Mouse (Mus musculus) kidney, postnatal 10 days (tissue): Measurements from ENCODE around the gene Ifnlr1.
"Not testable (repeated sequence)": the region's sequence is repeated elsewhere in the genome, so short reads cannot be mapped to it uniquely, and the experiment has no call there.

Experiments
- DNase-seq: peaks from one replicate; pipeline ENCODE4 v3.0.0; 2021; ENCODE audit warnings: mixed read lengths

The Ifnlr1 gene

DNA sequence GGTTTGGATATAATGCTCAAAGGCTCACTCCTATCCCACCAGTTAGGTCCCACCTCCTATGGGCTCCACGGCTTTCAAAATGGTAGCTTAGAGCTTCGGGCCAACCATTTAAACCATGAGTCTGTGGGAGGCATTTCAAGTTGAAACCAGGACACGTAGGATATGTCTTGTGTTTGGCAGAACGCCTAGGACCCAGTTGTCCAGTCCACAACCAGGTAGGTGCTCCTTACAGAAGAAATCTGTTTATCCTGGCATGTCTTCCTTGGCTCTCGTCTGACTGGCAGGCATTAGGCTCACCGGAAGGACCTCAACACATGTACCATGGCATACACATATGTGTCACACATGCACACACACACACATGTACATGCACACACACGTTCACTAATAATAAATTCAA, 3.7 kb downstream of the Ifnlr1 start:
- no peak for DNase-seq

DNA sequence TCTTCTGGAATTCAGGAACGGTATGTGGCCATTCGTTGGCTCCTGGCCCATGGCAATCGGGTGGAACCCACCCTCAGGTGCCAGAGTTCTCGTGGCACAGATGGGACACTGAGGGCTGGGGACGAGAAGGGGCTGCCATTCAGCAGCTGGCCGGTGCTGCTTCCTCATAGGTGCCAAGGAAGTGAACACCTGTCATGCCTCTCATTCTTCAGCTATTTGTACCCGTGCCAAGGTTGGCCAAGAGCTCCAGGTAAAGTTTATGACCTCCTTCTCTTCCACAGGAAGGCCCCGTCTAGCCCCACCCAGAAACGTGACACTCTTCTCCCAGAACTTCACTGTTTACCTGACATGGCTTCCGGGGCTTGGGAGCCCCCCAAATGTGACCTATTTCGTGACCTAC, 4.2 kb downstream of the Ifnlr1 start:
- DNase-seq: no peak

DNA sequence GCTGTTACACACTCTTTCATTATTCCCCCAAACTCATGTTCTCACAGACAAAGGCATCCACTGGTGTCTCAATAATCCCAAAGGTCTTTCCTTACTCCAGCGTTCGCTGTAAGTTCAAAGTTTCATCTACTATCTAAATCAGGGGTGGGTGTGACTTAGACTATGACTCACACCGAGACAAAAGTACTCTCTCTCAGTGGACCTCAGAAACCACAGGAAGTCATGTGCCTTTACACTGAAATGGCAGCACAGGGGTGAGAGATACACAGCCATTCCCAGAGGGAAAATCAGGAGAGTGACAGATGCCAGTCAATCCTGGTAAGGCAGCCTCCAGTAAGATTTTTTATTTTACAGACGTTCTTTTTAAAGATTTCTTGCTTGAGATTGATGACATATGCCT, 6.8 kb downstream of the Ifnlr1 start:
- DNase-seq: no peak

DNA sequence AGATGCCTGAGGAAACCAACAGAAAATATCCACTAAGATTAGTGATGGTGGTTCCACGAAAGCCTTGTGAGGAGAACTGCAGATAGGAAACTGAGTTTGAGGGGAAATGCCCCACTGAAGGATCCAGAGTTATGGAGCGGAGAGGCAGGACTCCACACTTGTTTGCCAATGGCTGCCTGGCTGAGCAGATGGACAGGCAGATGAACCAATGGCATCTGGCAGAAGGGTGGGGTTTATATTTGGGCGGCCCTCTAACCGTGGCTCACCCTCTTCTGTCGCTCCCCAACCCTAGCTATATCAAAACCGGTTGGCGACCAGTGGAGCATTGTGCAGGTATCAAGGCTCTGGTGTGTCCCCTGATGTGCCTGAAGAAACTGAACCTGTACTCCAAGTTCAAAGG, 12.4 kb downstream of the Ifnlr1 start:
- no peak for DNase-seq

DNA sequence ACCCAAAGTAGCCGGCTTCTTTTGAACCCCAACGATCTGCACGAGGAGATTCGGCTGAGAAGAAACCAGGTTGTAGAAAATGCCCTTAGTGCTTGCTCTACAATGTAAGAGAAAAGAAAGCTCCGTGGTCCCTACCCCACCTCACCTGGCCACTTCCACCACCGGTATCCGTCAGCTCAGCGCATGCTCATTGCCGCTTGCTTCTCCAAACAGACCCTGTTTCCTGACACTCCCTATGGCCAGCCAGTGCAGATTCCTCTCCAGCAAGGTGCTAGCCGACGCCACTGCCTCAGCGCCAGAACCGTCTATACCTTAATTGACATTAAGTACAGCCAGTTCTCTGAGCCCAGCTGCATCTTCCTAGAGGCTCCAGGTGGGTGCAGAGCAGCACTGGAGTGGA, 17.4 kb downstream of the Ifnlr1 start:
- no peak for DNase-seq

DNA sequence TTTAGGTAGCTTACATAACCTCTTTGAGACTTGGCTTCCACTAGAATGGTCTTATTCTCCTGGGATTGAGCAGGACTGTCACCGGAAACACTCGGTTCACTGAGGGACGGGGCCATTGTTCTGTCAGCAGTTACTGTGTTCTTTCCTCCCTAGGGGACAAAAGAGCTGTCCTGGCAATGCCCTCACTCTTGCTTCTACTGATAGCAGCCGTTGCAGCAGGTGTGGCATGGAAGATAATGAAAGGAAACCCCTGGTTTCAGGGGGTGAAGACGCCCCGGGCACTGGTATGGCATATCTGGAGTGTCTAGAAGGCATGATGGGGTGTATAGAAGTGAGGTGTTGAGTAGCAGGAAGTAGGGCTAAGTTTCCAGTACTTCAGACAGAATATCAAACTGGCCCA, 17.9 kb downstream of the Ifnlr1 start:
- peak; percentile 35 for DNase-seq

DNA sequence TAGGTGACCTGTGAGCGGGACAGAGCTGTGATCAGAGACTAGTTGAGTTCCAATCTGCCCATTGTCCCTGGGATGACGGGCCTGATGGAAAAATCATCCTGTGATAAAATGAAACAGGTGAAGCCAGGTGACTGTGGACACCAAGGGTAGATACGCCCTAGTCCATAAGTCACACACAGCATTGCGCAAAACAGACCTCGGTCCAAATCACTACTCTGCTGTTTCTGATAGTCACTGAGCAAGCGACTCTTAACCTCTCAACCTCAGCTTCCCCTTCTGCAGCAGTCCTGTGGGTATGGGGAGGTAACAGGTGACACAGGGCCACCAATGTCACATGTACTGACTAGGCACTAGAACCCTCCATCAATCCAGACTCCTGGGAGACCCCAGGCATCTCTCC, 20.0 kb downstream of the Ifnlr1 start:
- no peak for DNase-seq

DNA sequence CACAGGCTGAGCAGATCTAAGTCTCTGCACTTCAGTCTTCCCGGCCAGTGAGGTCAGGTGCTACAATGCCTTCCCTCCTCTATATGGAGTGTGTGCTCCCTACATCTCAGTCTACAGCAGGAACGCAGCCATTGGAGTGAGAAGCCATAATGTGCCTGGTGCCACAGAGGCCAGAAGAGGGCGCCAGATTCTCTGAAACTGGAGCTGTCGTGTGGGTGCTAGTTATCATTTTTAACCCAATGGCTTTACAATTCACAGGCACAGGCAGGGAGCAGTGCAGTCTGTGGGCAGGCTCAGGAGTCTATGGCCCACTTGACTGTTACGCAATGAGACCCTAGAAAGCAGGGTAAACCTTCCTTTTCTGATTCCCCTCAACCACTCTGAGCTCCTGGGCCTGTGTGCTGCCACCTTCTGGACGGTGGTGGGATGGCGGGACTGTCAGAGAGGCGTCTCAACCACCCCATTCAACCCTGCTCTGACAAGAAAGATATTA, 23.0 kb downstream of the Ifnlr1 start:
- DNase-seq: peak; percentile 89

DNA sequence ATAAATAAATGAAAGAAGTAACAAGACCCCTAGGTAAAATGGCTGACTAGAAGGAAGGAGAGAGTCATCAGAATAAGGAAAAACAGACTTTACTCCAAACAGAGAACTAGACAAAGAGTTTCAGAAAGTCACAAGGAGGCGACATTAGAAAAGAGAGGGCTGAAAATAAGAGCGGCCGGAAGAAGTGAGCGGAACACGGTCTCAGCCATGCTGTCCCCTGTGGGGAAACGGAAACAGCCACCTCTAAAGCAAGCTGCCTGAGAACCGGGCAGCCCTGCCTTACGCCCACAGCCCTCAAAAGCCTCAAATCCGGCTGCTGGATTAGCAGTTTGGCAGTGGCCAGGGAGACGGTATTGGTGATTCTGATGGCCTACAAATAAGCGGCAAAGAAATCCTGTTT, 23.5 kb downstream of the Ifnlr1 start:
- DNase-seq: no peak

DNA sequence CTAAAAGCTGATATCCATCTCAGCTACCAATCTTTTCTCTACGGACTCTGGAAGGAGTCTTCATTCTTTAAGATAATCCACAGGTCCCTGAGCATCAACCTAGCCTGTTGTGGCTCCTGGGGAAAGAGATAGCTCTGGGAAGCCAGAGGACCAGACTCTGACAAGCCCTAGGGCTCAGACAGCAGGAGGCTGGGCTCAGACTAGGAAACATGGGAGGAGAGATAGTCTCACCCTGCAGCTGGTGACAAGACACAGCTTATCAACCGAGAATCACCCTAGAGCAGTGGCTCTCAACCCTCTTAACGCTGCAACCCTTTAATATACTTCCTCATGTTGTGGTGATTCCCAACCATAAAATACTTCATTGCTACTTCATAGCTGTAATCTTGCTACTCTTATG, 24.3 kb downstream of the Ifnlr1 start:
- no peak for DNase-seq

DNA sequence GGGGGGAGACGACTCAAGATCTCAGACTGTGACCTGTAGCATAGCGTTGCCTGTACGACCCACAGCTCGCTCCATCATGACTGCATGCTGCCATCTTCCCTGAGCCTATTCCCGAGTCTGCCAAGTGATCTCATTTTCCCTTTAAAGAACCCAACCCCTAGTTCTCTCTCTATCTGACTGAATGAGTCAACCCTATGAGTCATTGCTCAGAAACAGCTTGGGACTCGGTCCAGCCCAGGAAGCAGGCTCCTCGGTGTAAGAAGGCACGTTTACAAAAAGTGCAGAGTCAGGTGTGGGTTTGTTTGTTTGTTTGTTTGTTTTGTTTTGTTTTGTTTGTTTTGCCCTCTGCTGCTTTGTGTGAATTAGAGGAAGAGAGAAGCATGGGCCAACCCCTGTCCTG, 28.7 kb downstream of the Ifnlr1 start:
- DNase-seq: no peak

DNA sequence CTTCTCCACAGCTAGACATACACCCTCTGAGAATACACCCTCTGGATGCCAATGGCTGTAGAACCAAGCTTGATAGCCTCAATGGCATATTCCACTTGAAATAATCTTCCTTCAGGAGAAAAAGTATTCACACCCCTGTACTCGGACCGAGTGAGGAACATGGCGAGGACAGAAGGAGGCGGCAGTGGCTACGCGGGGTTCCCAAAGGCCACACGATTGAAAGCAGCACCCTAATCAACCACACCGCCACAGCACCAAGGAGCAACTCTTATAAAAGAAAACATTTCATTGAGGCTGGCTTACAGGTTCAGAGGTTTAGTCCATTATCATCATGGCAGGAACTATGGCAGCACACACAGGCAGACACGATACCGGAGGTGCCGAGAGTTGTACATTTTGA, 30.4 kb downstream of the Ifnlr1 start:
- DNase-seq: not testable (repeated sequence)

DNA sequence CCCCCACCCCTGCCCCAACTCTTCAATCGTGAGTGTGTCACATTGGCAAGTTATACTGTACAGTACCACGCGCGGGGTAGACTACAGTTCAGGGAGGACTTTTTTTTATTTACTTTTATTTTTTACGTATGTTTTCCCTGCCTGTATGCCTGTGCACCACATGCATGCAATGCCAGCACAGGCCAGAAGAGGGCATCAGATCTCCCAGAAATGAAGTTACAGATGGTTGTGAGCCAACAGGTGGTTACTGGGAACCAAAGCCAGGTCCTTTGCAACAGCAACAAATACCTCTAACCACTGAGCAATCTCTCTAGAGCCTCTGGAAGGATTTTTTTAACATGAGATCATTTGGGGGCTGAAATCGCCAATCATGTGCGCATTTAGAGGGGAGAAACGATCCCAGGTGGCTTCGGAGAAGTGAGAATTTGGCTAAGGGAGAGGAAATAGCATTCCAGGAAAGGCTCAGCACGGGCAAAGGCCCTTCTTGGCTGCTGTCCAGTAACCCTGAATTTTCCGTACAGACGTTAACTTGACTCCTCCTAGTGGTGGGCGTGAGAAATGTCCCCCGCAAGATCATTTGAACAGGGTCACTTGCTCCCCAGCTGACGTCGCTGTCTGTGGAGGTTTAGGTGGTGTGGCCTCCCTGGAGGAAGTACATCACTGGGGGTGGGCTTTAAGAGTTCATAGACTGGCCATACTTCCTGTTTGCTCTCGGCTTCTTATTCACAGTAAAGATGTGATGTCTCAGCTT, 36.6 kb downstream of the Ifnlr1 start:
- DNase-seq: peak; percentile 11

DNA sequence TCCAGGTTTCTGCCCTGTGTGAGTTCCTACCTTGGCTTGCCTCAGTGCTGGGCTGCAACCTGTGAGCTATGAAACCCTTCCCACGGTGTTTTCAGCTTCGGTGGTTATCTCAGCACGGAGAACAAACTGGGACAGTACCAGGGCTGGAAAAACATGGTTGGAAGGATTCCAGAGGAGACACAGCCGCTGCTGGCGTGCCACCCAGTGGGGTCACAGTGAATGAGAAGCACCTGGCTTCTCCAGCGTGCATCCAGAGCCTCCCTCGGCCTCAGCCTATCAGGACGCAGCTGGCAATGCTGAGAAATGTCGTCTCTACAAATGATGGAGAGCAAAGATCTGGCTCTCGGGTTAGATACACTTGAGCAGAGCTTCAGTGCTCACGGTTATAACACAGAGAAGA, 40.3 kb downstream of the Ifnlr1 start:
- DNase-seq: no peak

DNA sequence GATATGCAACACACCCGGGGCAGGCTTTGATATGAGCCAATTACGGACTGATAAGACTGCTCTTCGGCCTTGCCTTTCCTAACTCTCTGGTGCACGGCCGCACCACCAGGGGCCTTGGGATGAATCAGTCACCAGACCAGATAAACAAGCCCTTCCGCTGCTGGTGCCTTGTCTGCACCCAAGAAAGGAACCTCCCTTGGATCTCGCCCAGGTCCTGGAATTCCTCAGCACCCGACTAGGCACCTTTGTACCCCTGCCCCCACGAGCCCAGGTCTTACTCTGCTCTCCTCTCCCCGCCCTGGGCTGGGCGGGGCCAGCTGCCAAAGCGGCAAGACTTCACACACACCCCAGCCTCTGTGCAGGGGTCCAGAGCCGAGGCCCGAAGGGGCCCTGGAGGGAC, 41.7 kb downstream of the Ifnlr1 start, which contains the start of gene Il22ra1:
Gene Il22ra1 (plus strand): TSS at position 356 of the 400 bp plus-strand sequence.
- DNase-seq: peak; percentile 77

DNA sequence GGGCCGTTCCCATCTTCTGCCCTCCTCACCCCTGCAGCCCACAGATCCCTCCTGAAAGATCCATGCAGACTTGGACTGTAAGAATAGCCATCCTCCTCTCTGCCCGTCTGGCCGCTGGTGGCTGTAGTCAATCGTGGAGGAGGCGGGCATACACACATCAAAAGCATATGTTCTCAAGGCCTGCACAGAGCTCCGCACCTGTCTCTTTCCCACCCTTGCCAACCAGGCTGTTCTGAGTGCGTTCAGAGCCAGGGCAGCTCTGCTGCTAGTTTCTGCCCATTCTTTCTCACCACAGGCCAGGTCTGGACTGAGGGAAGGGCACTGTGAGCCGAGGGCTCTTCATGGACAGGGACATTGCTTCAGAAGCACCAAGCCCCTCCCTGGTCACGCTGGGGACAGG, 44.1 kb downstream of the Ifnlr1 start:
- no peak for DNase-seq

DNA sequence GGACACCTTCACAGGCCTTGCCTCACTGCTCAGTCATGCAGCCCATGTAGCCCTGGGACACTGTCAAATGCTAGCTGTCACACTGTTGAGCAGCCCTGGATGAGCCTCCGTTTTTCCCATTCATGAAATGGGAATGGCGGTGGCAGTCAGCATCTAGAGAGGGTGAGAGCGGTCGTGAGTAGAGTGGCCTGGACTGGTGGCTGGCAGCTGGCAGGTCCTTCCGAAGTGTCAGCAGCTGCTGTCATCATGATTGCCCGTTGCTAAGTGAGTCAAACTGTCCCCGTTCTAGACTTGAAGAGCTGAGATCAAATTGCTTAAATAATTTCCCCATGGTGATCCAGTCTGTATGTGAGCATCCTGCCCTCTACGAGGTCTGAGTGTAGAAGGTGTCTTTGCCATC, 44.9 kb downstream of the Ifnlr1 start:
- DNase-seq: no peak

DNA sequence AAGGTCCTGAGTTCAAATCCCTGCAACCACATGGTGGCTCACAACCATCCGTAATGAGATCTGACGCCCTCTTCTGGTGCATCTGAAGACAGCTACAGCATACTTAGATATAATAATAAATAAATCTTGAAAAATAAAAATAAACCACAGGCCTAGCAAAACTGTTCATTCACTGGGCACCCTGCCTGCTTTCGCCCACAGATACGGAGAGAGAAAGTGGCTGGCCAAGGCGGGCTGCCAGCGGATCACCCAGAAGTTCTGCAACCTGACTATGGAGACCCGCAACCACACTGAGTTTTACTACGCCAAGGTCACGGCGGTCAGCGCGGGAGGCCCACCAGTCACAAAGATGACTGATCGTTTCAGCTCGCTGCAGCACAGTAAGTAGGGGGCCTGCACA, 47.8 kb downstream of the Ifnlr1 start:
- DNase-seq: no peak

DNA sequence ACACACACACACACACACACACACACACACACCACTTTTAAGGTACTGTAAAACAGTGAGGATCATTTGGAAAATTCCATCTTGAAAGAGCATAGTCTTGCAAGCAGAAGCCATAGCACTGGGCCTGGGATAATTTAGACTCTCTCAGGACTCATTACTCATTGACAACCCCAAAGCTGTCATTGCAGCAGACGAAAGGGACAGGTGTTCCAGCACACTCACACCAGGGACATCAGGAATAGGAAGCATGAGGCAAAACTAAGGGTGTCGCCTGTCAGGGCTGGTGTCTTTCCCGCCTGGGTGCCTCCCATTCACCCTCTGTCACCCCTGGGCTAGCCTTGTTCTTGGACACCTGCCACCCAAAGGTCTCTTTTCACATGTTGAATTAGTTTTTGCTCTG, 50.8 kb downstream of the Ifnlr1 start:
- no peak for DNase-seq

DNA sequence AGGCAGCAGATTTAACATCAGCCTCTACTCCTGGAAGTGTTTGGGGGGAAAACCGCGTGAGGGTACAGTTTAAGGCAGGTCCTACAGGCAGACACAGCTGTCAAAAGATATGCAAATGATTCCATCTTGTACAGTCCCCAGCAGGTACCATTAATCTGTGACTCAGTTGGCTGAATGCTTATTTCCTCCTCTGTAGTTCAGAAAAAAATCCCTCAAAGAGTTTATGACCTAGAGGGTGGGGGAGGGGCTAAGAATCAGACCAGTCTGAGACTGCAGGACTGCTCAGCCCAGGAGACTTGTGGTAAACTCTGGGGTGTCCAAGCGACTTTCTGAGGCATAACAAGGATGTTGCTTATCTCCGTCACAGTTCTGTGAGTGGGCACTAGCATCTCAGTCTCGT, 52.1 kb downstream of the Ifnlr1 start:
- DNase-seq: no peak

DNA sequence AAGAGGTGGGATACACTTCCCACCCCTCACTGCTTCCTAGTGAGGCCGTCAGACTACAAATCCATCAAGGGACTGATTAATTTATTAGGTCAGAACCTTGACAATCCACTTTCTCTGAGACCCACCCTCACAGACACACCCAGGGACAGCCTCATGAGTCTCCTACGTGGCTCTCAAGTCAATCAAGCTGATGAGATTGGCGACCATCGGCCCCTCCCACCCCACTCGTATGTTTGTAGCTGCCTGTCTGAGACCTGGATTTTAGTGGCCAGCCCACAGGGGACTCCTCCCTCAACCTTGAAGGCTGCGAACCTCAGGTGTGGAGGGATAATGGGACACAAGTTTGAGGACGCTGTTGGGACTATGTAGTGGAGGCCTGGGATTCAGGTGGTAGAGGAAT, 53.1 kb downstream of the Ifnlr1 start:
- DNase-seq: no peak

DNA sequence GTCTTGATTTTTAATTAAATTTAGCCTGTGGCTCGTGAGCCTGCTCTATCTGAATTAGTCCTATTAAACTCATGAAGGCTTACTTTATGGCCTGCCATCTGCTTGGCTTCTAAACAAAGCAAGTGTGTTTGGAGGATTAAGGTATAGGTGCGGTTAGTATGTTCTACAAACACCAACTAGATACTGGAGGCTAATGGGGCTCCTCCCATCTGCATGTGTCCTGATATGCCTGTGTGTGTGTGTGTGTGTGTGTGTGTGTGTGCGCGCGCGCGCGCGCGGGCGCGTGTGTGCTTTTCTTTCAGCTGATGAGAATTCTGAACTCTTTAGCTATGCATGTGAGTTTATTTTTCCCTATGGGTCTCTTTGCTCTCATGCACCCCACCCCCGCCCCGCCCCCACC, 53.6 kb downstream of the Ifnlr1 start:
- DNase-seq: no peak

DNA sequence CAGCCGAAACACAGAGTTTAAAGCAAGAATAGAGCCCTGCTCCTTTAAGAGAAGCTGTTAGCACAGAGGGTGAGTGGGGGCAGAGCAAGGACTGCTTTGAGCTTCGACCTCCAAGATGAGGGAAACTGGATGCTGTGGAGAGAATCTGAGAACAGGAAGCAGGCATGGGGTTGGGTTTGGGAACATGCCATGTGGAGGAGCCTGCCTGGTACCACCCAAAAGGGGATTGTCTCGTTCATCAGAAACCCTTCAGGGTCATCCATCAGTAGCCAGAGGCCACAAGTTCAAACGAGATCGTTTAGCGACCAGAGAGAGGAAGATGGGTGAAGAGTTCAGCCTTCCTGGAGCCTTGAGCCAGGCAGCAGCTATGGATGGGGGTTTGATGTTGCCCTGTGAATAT, 57.4 kb downstream of the Ifnlr1 start:
- no peak for DNase-seq

DNA sequence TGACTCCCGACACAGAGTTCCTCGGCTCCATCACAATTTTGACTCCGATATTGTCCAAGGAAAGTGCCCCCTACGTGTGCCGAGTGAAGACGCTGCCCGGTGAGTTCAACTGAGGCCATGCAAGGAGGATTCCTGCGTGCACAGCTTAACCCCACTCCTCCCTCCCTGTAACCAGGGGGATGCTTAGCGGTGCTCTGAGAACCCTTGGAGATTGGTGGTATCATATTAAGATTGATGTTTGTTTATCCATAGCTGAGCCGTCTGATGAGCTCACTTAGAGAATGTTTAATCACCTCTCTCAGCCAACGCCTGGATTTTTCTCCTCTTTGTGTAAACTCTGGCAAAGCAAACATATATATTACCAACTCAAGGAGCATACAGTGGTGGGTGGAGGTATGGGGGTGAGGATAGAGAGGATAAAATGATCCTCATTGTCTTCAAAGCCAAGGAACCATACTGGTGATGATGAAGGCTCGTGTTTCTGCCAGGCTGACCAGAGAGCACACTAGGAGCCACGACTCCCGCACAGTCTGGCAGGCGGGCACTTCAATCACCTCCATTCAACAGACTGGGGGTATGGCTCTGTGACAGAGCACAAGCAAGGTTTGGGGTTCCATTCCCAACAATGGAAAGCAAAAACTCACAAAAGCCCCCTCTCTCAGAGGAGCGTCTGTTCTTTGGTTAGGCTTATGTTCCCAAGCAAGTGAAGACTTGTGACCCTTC, 58.8 kb downstream of the Ifnlr1 start:
- DNase-seq: no peak

DNA sequence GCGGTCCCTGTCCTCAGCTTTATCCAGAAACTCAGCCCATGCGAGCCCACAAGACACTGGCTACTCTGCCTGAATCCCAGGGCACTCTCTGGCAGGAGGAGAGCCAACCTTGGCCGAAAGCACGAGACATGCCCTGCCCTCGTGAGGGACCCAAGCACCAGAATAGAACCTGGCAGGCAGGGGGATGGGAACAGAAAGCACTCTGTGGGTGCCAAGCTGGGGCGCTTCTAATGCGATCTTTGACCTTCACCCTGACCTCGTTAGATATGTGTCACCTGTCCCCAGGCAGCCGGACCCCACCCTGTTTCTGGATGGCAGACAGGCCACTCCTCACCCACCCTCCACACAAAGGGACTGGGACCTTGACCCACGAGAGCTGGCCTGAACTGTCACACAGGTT, 59.5 kb downstream of the Ifnlr1 start:
- no peak for DNase-seq
